Mouse (Mus musculus) midbrain, postnatal 0 days (tissue): ENCODE measurements around the gene Scg3. TPM values are rescaled to one million over a fixed set of nuclear protein-coding genes. Genes with fewer than 3 reads are reported as not detected.

Source experiments
- ATAC-seq: fragments of 200-750 bp; cut with Nextera tagmentation; 2 replicates; pipeline ENCODE4 v1.8.0; 2017; ENCODE audit warnings: moderate number of reproducible peaks, mild to moderate bottlenecking, moderate TSS enrichment, moderate library complexity; ENCODE audit not compliant: low FRiP score
- DNase-seq: peaks from one replicate; pipeline ENCODE4 v3.0.0-alpha.2; 2015; ENCODE audit warnings: low spot score
- H3K27ac ChIP-seq: fragments of 300-500 bp; sonication (generic); 2 replicates; pipeline ENCODE4 v1.5.1; 2014; ENCODE audit warnings: low read depth, mild to moderate bottlenecking, low read length, mixed read lengths
- H3K27me3 ChIP-seq: fragments of 300-500 bp; sonication (generic); 2 replicates; pipeline ENCODE4 v1.6.1; 2014; ENCODE audit warnings: low read length, control low read depth, mixed read lengths; ENCODE audit not compliant: insufficient read depth
- H3K36me3 ChIP-seq: fragments of 300-500 bp; sonication (generic); 2 replicates; pipeline ENCODE4 v1.6.1; 2014; ENCODE audit warnings: low read length, control low read depth, mixed read lengths; ENCODE audit not compliant: insufficient read depth
- H3K4me1 ChIP-seq: fragments of 300-500 bp; sonication (generic); 2 replicates; pipeline ENCODE4 v1.6.1; 2014; ENCODE audit warnings: mild to moderate bottlenecking, control low read depth, antibody characterized with exemption, low read length, mixed read lengths; ENCODE audit not compliant: insufficient read depth
- H3K4me2 ChIP-seq: fragments of 300-500 bp; sonication (generic); 2 replicates; pipeline ENCODE4 v1.6.1; 2014; ENCODE audit warnings: low read depth, mild to moderate bottlenecking, low read length, mixed read lengths; ENCODE audit not compliant: poor library complexity, severe bottlenecking
- H3K4me3 ChIP-seq: fragments of 300-500 bp; sonication (generic); 2 replicates; pipeline ENCODE4 v1.5.1; 2014; ENCODE audit warnings: low read depth, mild to moderate bottlenecking, low read length, moderate library complexity
- H3K9ac ChIP-seq: fragments of 300-500 bp; sonication (generic); replicated peaks from 2 replicates; pipeline ENCODE4 v1.6.1; 2014; ENCODE audit warnings: mild to moderate bottlenecking, low read length, moderate library complexity, mixed read lengths; ENCODE audit not compliant: poor library complexity, severe bottlenecking
- H3K9me3 ChIP-seq: fragments of 300-500 bp; sonication (generic); 2 replicates; pipeline ENCODE4 v1.6.1; 2016; ENCODE audit warnings: low read length, control low read depth
- CTCF ChIP-seq: IDR thresholded peaks from 2 replicates; pipeline ENCODE4 v1.5.1; 2016; ENCODE audit warnings: antibody characterized with exemption, mild to moderate bottlenecking
- WGBS: fragments of 180-500 bp; shearing (Covaris S2); extraction: QIAGEN DNeasy Blood & Tissue Kit; methylation state at CpG from one replicate; pipeline ENCODE4 v1.1.7; 2014; 5-methylcytosine and 5-hydroxymethylcytosine counted together
- polyA plus RNA-seq: library from polyadenylated mRNA; unstranded; fragments of >200 nt; fragmentation: Nextera tagmentation; extraction: Ambion mirVana; gene quantifications from 2 replicates; pipeline ENCODE4 v1.2.1, GENCODE M21; 2015
- total RNA-seq: library from RNA; depleted of rRNA; stranded (reverse); fragments of >200 nt; gene quantifications from 2 replicates; pipeline ENCODE4 v1.2.3, GENCODE M21; 2014; rRNA removed

Scg3 gene
- total RNA-seq (115 and 126 TPM in 2 replicates), polyA plus RNA-seq (125 and 139 TPM in 2 replicates)

- Histone ChIP-seq H3K9ac (peak within 1 kb of the TSS; percentile 86), H3K9me3 (no peaks in the 10 kb centered on the region), H3K4me3 (peak within 1 kb of the TSS; percentile 78), H3K4me1 (peaks cover 2% of the 10 kb centered on the region; the same call in 1 of the 2 replicates), H3K27ac (peak within 1 kb of the TSS; percentile 91), H3K27me3 (no peaks in the 10 kb centered on the region), H3K4me2 (peak within 1 kb of the TSS; percentile 54), H3K36me3 (peaks cover 7% of the 10 kb centered on the region; the same call in 1 of the 2 replicates)
- TF ChIP-seq CTCF = no peak
- ATAC-seq (peak; percentile 99), DNase-seq (peak; percentile 97)
- WGBS = 4% methylated on average over 42 of the region's 42 CpGs
Measured at GRCm38 (mm10) chr9:75683426-75684191, at the start of gene Scg3. Scg3 (minus strand) TSS chr9:75684056.

DNA sequence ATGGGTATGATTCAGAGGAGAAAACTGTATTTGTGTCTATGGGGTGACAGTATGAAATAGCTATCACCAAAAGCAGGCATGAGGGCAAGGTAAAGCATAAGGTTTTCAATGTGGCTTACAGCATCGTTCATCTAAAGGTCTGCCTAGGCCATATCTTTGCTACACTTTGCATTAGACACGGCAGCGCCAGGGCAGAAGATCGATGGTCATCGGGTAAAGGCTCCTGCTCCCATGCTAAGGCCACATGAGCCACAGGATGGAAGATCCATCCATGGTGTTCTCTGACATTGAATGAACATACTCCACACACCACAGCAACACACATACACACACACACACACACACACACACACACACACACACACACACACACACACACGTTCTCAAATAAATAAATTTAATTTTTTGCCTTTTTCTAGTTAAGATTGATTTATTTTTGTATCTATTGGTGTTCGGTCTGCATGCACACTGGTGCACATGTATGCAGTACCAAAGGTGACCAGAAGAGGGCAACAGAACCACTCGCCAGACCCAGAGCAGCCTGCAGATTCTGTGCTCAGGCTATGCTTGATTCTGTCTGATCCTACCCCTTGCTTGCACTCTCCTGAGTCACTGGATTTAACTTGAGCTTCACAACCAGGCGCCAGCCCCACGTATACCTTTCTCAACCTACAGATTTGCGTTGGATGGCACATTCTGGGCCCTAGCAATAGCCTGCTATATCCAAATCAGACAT lies 36.3 kb upstream of the Scg3 start:
- no peak overlapping the region for H3K9ac ChIP-seq
- 37% methylated on average over 11 of the region's 11 CpGs for WGBS
- no peak overlapping the region for H3K4me3 ChIP-seq
- no peaks in the 10 kb centered on the region for H3K9me3 ChIP-seq
- ATAC-seq = 0 out of 2 replicates have a peak, but pooled peaks have one; percentile 68
- peak; percentile 92 for TF ChIP-seq CTCF
- no peak overlapping the region for H3K27ac ChIP-seq
- no peak overlapping the region for H3K4me2 ChIP-seq
- H3K36me3 ChIP-seq = no peaks in the 10 kb centered on the region
- no peaks in the 10 kb centered on the region for H3K4me1 ChIP-seq
- peak; percentile 63 for DNase-seq
- H3K27me3 ChIP-seq = no peaks in the 10 kb centered on the region

DNA sequence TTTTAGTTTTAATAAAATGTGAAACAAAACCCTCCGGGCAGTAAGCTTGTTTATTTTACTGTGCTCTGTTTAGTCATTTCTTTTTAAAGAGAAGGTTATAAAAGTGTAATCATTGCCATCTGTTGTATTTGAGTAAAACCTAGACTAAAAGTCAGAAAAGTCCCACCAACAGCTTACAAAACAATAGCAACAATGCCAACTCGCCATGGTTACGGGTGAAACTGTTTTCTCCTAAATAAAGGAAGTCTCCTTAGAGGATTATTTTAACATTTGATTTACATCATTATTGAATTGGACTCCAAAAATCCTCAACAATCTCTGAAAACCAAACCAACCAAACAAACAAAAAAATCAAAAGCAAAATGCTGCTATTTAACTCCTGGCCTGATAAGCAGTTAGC lies 35.6 kb upstream of the Scg3 start:
- TF ChIP-seq CTCF = no peak
- Histone ChIP-seq H3K27ac (no peak overlapping the region), H3K4me2 (no peak overlapping the region), H3K9ac (no peak overlapping the region), H3K9me3 (no peaks in the 10 kb centered on the region), H3K36me3 (no peaks in the 10 kb centered on the region), H3K4me1 (no peaks in the 10 kb centered on the region), H3K4me3 (no peak overlapping the region), H3K27me3 (no peaks in the 10 kb centered on the region)
- DNase-seq = no peak
- 71% methylated on average over 3 of the region's 3 CpGs for whole genome bisulfite sequencing
- ATAC-seq = no peak

GRCm38 (mm10) chr9:75684772-75685171 lies 916 bp upstream of the Scg3 start:
- DNase-seq = peak; percentile 39
- WGBS = 26% methylated on average over 3 of the region's 3 CpGs
- Histone ChIP-seq H3K27me3 (no peaks in the 10 kb centered on the region), H3K9me3 (no peaks in the 10 kb centered on the region), H3K9ac (0 out of 2 replicates have a peak overlapping the region, but pooled peaks have one; percentile 86), H3K4me2 (peak overlapping the region; percentile 54), H3K36me3 (peaks cover 3% of the 10 kb centered on the region; the same call in 1 of the 2 replicates), H3K27ac (peak overlapping the region; percentile 91), H3K4me3 (peak overlapping the region; percentile 78), H3K4me1 (peaks cover 2% of the 10 kb centered on the region; the same call in 1 of the 2 replicates)
- ATAC-seq = no peak
- TF ChIP-seq CTCF = no peak

GRCm38 (mm10) chr9:75684292-75684691 lies 436 bp upstream of the Scg3 start:
- Histone ChIP-seq H3K4me1 (peaks cover 2% of the 10 kb centered on the region; the same call in 1 of the 2 replicates), H3K27ac (peak overlapping the region; percentile 91), H3K36me3 (peaks cover 4% of the 10 kb centered on the region; the same call in 1 of the 2 replicates), H3K4me3 (peak overlapping the region; percentile 78), H3K27me3 (no peaks in the 10 kb centered on the region), H3K9me3 (no peaks in the 10 kb centered on the region), H3K4me2 (peak overlapping the region; percentile 54), H3K9ac (peak overlapping the region; percentile 86)
- DNase-seq (no peak), ATAC-seq (0 out of 2 replicates have a peak, but pooled peaks have one; percentile 6)
- WGBS = 41% methylated on average over 4 of the region's 4 CpGs
- TF ChIP-seq CTCF = no peak
